Mouse (Mus musculus) erythroblast, embryonic 14.5 days (primary cell): ENCODE measurements around the gene Ccdc57.

ENCODE experiments used
- GATA1 ChIP-seq: IDR thresholded peaks from 2 replicates; pipeline ENCODE4 v1.6.1; 2012; ENCODE audit warnings: low read length, inconsistent platforms, mixed read lengths
- TAL1 ChIP-seq: IDR thresholded peaks from 3 replicates; pipeline ENCODE4 v1.6.1; 2012; ENCODE audit warnings: low read length, inconsistent platforms, mixed read lengths

- TF ChIP-seq GATA1 (no peak), TAL1 (no peak)
Measured at GRCm38 (mm10) chr11:120853788-120854187, 78.9 kb downstream of the Ccdc57 start.
